Mouse (Mus musculus): ENCODE measurements around the gene Npl. TPM values are rescaled to one million over a fixed set of nuclear protein-coding genes. Genes with fewer than 3 reads are reported as not detected.

The Npl gene
- 1 to 10 TPM; 3.4 to 4.8 TPM for total RNA-seq (2021)
- long read RNA-seq, partial matches to known transcripts = 1 of 2 reads
- long read RNA-seq, other reads (novel, unspliced or antisense) = 0 of 2 reads

- DNase-seq (ENCODE audit: low spot score in 2 of 2) = peak; percentile 57 to 79
Measured at GRCm38 (mm10) chr1:153549536-153550199, at the start of gene Npl. Npl (minus strand) TSS chr1:153550045.

GRCm38 (mm10) chr1:153599302-153600045 lies 49.6 kb upstream of the Npl start:
- no peak for DNase-seq (ENCODE audit: low spot score in 2 of 2)

GRCm38 (mm10) chr1:153598773-153599172 lies 48.9 kb upstream of the Npl start:
- DNase-seq (ENCODE audit: low spot score in 2 of 2) = no peak

- no peak for DNase-seq (ENCODE audit: low spot score in 2 of 2)
Measured at GRCm38 (mm10) chr1:153593678-153594077, 43.8 kb upstream of the Npl start.

- DNase-seq (ENCODE audit: low spot score in 2 of 2) = no peak
Measured at GRCm38 (mm10) chr1:153590176-153590734, 40.4 kb upstream of the Npl start.

DNA sequence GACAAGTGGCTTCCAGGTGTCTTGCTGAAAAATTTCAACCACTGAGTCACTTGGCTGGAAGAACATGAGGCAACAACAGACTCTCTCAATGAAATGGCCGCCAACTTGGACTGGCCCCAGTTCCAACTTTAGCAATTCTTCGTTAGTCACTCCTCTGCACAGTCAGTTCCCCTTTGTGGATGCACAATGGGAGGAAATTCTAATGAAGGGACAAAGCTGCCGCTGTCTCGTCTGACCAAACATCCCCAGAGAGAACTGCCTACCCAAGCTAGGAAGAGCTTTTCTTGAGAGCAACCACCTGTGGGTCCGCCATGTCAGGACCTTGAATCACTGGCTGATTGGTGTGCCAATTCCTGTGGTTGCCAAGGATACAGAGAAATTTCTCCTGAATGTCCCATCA lies 38.1 kb upstream of the Npl start:
- DNase-seq (ENCODE audit: low spot score in 2 of 2) = peak; percentile 44 to 48

DNA sequence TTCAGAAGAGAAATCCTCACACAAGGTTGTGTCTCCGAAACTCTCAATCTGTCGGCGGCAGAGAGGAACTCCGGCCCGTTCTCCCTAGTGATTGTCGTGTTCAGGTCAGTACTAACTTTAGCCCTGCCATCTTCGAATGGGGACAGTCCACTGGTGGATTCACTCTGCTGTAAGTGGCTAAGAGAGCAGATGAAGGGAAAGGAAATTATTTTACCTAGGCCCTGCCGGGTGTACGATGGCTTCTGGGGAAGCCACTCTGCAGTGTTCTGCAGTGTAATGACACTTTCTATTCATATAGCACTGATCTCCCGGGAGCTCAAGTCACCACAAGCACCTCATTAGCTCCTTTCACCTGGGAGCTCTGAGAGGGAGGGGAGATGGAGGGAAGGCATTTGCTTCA lies 37.0 kb upstream of the Npl start:
- DNase-seq (ENCODE audit: low spot score in 2 of 2) = no peak

GRCm38 (mm10) chr1:153585752-153586151 lies 35.9 kb upstream of the Npl start:
- DNase-seq (ENCODE audit: low spot score in 2 of 2) = no peak

DNA sequence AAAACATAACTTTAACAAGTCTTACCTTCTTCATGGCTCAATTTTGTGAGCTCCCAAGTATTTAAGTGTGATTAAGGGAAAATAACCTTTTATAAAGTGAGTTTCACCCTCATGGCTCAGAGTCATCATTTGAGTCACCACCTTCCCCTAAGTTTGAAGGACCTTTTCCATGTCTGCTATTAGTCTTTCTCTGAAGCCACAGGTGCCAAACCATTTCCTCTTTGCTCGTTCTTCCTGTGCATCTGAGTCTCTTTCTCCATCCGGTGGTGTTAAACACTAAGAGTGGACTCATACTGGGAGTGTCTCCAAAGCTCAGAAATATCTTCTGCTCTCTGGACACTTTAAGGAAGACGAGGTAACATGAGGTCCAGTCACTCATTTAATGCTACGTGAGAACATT lies 33.3 kb upstream of the Npl start:
- DNase-seq (ENCODE audit: low spot score in 2 of 2) = no peak

GRCm38 (mm10) chr1:153574730-153575129 lies 24.9 kb upstream of the Npl start:
- DNase-seq (ENCODE audit: low spot score in 2 of 2) = no peak

GRCm38 (mm10) chr1:153572271-153573043 lies 22.6 kb upstream of the Npl start:
- no peak for DNase-seq (ENCODE audit: low spot score in 2 of 2)

DNA sequence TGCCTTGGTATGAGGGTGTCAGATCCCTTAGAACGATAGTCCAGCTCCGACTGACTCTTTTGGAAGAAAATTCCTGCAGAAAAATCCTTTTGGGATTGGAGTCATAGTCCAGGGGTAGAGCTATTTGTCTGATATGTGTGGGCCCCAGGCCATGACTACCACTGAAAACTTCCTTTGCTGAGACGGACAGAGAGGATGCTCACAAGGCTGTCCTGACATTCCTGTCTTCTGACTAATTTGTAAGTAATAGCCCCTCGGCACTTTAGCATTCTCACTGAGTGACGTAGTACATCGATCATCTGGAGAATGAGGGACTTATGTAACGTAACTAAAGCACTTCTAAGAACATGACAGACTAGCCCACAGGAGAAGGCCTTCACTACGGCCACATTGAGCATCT lies 15.9 kb upstream of the Npl start:
- no peak for DNase-seq (ENCODE audit: low spot score in 2 of 2)

DNA sequence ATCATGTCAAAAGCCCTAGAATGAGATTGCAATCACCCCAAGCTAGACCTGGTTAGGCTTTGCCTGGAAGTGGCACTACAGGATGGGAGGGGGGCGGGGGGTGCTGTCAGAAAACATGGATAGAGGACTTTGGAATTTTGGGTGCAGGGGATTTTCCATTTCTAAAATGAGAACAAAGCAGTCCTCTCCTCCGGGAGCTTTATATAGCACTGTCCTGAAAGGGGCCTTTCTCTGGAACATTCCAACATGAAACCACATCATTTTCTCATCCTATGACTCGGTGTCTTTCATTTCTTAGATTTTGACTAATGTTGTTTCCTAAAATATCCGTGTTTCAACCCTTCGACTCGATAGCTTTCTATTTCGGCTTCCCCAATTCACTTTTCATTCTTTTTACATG lies 14.9 kb upstream of the Npl start:
- DNase-seq (ENCODE audit: low spot score in 2 of 2) = no peak

DNA sequence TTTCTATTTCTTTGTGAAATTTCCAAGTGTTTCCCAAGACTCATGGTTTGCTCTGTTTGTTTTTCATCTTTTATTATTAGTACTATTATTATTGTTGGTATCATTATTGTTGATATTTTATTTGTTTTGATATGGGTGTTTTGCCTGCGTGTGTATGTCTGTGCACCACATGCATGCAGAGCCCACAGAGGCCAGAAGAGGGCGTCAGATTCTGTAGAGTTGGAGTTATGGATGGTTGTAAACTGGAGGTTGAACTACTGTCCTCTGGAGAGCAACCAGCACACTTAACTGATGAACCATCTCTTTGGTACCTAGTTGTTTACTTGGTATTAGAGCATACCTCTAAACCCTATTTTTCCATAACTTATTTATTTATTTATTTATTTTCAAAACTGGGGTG lies 13.8 kb upstream of the Npl start:
- DNase-seq (ENCODE audit: low spot score in 2 of 2) = no peak

DNA sequence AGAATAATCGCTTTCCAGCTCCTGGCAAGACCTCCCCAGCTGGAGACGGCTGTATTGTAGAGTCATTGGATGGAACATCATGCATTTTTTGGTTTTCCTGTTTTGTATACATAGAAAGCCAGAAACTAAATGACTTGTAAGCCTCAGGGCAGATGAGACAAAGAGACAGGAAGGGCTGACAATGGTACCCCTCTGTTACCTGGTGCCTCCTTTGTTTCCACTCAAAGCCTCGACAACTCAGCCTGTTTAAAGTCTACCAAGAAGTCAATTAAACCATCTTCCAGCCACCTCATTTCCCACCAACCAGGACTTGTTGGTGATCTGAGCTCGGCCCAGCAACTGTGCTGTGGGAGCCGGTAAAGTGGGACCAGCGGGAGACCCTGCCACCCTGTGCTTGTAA lies 11.0 kb upstream of the Npl start:
- no peak for DNase-seq (ENCODE audit: low spot score in 2 of 2)

GRCm38 (mm10) chr1:153559701-153560100 lies 9.9 kb upstream of the Npl start:
- DNase-seq (ENCODE audit: low spot score in 2 of 2) = no peak

DNA sequence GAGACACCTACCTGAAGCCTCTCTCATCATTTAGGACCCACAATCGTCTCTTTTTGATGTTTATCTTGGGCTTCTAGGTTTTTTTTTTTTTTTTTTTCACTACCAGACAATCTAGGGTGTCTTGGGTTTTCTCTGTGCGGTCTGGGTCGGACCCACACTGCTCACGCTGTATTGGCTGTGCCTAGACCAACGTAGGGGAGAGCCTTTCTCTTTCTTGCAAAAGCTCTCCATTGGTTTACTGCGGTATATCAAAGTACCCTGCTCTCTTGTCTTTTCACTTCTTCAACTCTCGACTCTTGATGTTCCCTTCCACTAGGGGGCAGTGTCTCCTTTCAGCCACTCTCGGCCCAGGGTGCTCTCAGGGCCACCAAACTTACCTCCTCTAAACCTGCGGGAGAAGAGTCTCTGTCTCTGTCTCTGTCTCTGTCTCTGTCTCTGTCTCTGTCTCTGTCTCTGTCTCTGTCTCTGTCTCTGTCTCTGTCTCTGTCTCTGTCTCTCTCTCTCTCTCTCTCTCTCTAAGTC lies 9.3 kb upstream of the Npl start:
- peak; percentile 54 to 82 for DNase-seq (ENCODE audit: low spot score in 2 of 2)

DNA sequence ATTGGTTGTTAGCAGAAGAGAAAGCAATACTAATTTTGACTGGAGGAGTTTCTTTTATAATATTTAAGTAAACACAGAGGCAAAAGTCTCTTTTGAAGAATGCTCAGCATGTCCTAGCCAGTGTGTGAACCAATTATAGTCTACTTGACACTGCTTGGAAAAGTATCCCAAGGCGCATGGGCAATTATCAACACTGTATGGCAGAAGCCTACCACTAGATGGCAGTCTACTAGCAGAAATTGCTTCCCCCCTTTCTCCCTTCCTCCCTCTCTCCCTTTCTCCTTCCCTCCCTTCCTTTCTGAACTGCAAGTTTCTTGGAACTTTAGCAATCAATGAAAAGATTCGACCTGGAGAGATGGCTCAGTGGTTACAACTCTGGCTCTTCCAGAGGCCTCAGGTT lies 7.1 kb upstream of the Npl start:
- DNase-seq (ENCODE audit: low spot score in 2 of 2) = peak; percentile 13 to 81

GRCm38 (mm10) chr1:153556202-153556601 lies 6.4 kb upstream of the Npl start:
- DNase-seq (ENCODE audit: low spot score in 2 of 2) = no peak

GRCm38 (mm10) chr1:153550814-153551213 lies 969 bp upstream of the Npl start:
- peak in 1 of 2 experiments; percentile 69 for DNase-seq (ENCODE audit: low spot score in 2 of 2)

- no peak for DNase-seq (ENCODE audit: low spot score in 2 of 2)
Measured at GRCm38 (mm10) chr1:153547555-153547954, 2.3 kb downstream of the Npl start.
